ENCODE assay signal across 8 mouse cellular contexts in the genomic region with DNA sequence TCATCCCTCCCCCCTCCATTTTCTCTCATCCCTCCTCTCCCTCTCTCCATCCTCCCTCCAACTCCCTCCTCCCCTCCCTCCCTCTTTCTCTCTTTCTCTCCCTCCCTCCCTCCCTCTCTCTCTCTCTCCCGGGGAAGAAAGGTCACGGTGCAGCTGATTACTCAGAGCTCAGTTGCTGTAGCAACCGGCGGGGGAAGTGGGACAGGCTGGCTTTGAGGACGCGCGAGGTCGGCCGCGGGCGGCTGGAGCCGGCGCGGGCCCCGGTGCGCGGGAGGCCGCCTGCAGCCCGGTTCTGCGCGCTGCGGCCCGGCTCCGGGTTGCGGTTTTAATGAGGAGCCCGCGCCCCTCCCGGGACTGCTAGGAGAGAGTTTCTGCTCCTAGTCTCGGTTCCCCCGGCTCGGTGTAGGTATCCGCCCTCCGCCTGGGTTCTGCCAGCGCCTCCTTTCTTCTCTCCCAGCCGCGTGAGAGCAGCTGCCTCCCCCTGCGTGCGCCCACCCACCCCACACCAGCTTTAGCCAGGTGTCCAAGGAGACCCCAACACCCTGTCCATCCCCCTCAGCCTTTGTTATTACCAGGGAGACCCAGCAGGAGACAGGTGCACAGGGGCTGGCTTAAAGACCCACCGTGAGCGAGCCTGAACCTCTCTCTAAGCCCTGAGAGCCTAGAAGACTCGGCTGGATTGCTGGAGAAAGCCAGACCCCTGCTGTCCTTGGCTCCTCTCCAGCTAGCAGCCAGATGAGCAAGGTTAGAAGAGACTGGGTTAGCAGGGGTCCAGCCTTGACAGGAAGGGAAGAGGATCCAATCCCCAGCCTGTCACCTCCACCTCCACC.
A peak's percentile ranks its signal among the peaks of the same experiment; 100 is the strongest.
DNase-seq lines count a peak whose midpoint lies in the region; ATAC-seq lines count a peak whose summit lies in the region.

No protein-coding gene starts in this region.

- peak overlapping the region; percentile 100 for H3K27ac ChIP-seq in hindbrain, embryonic 14.5 days

- H3K9me3 ChIP-seq in hindbrain, embryonic 14.5 days (ENCODE audit: control insufficient read depth, low read length) = no peaks in the 10 kb centered on the region

- no peaks in the 10 kb centered on the region for H3K36me3 ChIP-seq in hindbrain, embryonic 14.5 days (replicated peaks; ENCODE audit: control insufficient read depth, insufficient read depth)

- DNase-seq in MN1 (ENCODE audit: low spot score) = peak; percentile 88
- peak; percentile 83 for DNase-seq in cerebellum, adult 8-10 months
- peak; percentile 66 to 79 for DNase-seq in frontal cortex, postnatal 25 days (ENCODE audit: low spot score in 2 of 2)
- DNase-seq in hindbrain, embryonic 14.5 days (ENCODE audit: low spot score) = peak; percentile 87
- DNase-seq in left cerebral cortex, adult 18-20 months (ENCODE audit: low spot score in 2 of 2) = peak; percentile 78 to 92
- peak; percentile 93 for DNase-seq in right cerebral cortex, adult 18-20 months
- peak; percentile 87 for DNase-seq in urinary bladder, postnatal 14 days (ENCODE audit: low spot score)

- ATAC-seq in hindbrain, embryonic 14.5 days (ENCODE audit: low FRiP score) = peak; percentile 86
- peak; percentile 48 for ATAC-seq in megakaryocyte, adult 5-6 weeks (ENCODE audit: poor library complexity, severe bottlenecking)

- H3K4me3 ChIP-seq in hindbrain, embryonic 14.5 days (replicated peaks; ENCODE audit: low read length) = peak overlapping the region; percentile 27

- H3K4me2 ChIP-seq in hindbrain, embryonic 14.5 days (replicated peaks) = peak overlapping the region; percentile 61

- under 1% methylated on average over 41 of the region's 41 CpGs for WGBS in hindbrain, embryonic 14.5 days

- H3K4me1 ChIP-seq in hindbrain, embryonic 14.5 days (replicated peaks; ENCODE audit: control insufficient read depth, insufficient read depth, low read length) = peaks cover 53% of the 10 kb centered on the region

- no peaks in the 10 kb centered on the region for H3K27me3 ChIP-seq in hindbrain, embryonic 14.5 days (ENCODE audit: control insufficient read depth, insufficient read depth, low read length)

- peak overlapping the region; percentile 72 for H3K9ac ChIP-seq in hindbrain, embryonic 14.5 days

Comparison
In these comparisons a context has a peak if more than half of its experiments do, and no peak if none do; other contexts are left out.
1. Peak in every context shown above with its lines: DNase-seq, ATAC-seq, H3K4me3 ChIP-seq and H3K27ac ChIP-seq.